8 mouse cellular contexts compared by ENCODE assay signal in the genomic region with DNA sequence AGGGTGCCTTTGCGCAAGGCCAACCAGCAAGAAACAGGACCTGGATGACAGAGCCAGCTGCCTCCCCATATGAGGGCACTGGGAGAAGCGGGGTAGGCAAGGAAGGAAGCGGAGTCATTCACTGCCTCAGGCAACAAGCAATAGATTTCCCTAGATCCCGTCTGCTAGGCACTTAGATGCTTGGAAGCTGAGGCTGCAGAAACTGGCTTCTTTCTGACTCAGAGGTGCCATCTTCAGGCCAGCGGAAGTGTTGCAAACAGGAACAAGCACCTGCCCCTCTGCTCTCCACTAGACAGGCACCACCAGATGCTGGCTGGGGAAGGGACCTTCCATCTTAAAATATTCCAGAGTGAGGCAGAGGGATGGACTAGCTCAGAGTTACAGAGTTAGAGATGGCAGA.
DNase-seq lines count a peak whose midpoint lies in the region; ATAC-seq and TF ChIP-seq lines count a peak whose summit lies in the region.

No protein-coding gene starts in this region.

- peak; percentile 84 to 89 for DNase-seq in cerebellum, postnatal 25 days
- peak; percentile 83 for DNase-seq in gastrocnemius, adult 2 months
- peak; percentile 63 for DNase-seq in hindlimb bud, embryonic 11.5 days (ENCODE audit: extremely low spot score, low read depth, low spot score)
- DNase-seq in left cerebral cortex, adult 2 months (ENCODE audit: extremely low spot score in 1 of 2, low spot score in 2 of 2) = peak; percentile 73 to 83
- peak; percentile 85 for DNase-seq in right cerebral cortex, adult 18-20 months
- peak; percentile 83 for DNase-seq in urinary bladder, postnatal 14 days (ENCODE audit: low spot score)

- peaks cover 10% of the 10 kb centered on the region for H3K4me1 ChIP-seq in megakaryocyte, embryonic 14.5 days

- peak overlapping the region; percentile 53 for H3K4me3 ChIP-seq in gastrocnemius, adult 2 months
- H3K4me3 ChIP-seq in left cerebral cortex, adult 2 months = 0 out of 2 replicates have a peak overlapping the region, but pooled peaks have one; percentile 10
- H3K4me3 ChIP-seq in megakaryocyte, embryonic 14.5 days (replicated peaks) = peak overlapping the region; percentile 2

- TF ChIP-seq CTCF in gastrocnemius, adult 2 months (IDR thresholded peaks at IDR 0.05) = peak; percentile 92
- TF ChIP-seq CTCF in left cerebral cortex, adult 2 months (IDR thresholded peaks at IDR 0.05) = peak; percentile 94

- intact Hi-C loops in gastrocnemius, adult 2 months (cut with DNase I) = loop anchor here (1.0 to 5.0 kb wide), 4 partner anchors 146 to 439 kb away; no protein-coding TSS in a partner anchor
- intact Hi-C loops in left cerebral cortex, adult 2 months (cut with DNase I) = loop anchor here (2.0 to 5.0 kb wide), 3 partner anchors 178 to 440 kb away; no protein-coding TSS in a partner anchor

- no peaks in the 10 kb centered on the region for H3K9me3 ChIP-seq in megakaryocyte, embryonic 14.5 days

- peak overlapping the region; percentile 63 for H3K27ac ChIP-seq in gastrocnemius, adult 2 months
- no peak overlapping the region for H3K27ac ChIP-seq in left cerebral cortex, adult 2 months

- peaks cover 30% of the 10 kb centered on the region for H3K27me3 ChIP-seq in megakaryocyte, embryonic 14.5 days (replicated peaks)

- no peaks in the 10 kb centered on the region for H3K36me3 ChIP-seq in megakaryocyte, embryonic 14.5 days (replicated peaks; ENCODE audit: low read length)

- ATAC-seq in activated CD4-positive, CD25-positive, alpha-beta regulatory T cell, adult 4 months = peak; percentile 32

Comparison
In these comparisons a context has a peak if more than half of its experiments do, and no peak if none do; other contexts are left out.
1. H3K4me3 ChIP-seq: peak in every context shown above with its lines; median percentile 53 in gastrocnemius, adult 2 months; 10 in left cerebral cortex, adult 2 months; 2 in megakaryocyte, embryonic 14.5 days.